Mouse (Mus musculus): ENCODE data around the gene Fam126a. TPM values are rescaled to one million over a fixed set of nuclear protein-coding genes. Genes with fewer than 3 reads are reported as not detected.
A peak's percentile ranks its signal among the peaks of the same experiment; 100 is the strongest.

The Fam126a gene
- polyA plus RNA-seq (2015; fragmentation: Nextera tagmentation; extraction: Ambion mirVana), result 24.0 and 31.0 TPM in 2 replicates

DNA sequence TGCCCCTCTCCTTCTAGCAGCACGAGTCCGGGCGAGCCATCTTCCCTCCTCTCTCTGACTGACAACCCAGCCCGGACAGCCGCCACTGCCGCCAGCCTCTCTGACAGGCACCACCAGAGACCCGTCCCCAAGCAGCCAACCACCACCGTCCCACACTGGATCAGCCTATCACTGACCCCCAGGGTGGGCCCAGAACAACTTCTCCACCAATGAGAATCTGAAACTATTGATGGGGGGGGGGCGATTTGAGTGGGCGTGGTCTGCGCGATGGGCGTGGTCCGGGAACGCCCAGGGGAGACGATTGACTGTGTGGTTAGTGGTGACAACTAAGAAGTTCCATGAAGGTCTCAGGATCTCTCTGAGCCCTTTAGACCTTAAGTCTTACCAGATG lies at the start of gene Fam126a:
Gene Fam126a, minus strand, starts transcription at position 112 of the 391 bp plus-strand sequence.
- WGBS, result under 1% methylated on average over 16 of the region's 16 CpGs
- Histone ChIP-seq H3K36me3 (ENCODE audit: control insufficient read depth, insufficient read depth, low read length) (no peaks in the 10 kb centered on the region), H3K9me3 (ENCODE audit: control insufficient read depth, low read length) (no peaks in the 10 kb centered on the region), H3K4me3 (ENCODE audit: low read length) (peak within 1 kb of the TSS; percentile 84), H3K4me1 (ENCODE audit: control insufficient read depth, insufficient read depth, low read depth, low read length) (peaks cover 6% of the 10 kb centered on the region), H3K9ac (ENCODE audit: low read depth, low read length) (peak within 1 kb of the TSS; percentile 92), H3K27me3 (replicated peaks; ENCODE audit: control insufficient read depth, insufficient read depth, low read length) (no peaks in the 10 kb centered on the region), H3K4me2 (ENCODE audit: low read length) (peak within 1 kb of the TSS; percentile 65), H3K27ac (ENCODE audit: low read depth, low read length) (peak within 1 kb of the TSS; percentile 83)
- peak; percentile 100 for ATAC-seq

DNA sequence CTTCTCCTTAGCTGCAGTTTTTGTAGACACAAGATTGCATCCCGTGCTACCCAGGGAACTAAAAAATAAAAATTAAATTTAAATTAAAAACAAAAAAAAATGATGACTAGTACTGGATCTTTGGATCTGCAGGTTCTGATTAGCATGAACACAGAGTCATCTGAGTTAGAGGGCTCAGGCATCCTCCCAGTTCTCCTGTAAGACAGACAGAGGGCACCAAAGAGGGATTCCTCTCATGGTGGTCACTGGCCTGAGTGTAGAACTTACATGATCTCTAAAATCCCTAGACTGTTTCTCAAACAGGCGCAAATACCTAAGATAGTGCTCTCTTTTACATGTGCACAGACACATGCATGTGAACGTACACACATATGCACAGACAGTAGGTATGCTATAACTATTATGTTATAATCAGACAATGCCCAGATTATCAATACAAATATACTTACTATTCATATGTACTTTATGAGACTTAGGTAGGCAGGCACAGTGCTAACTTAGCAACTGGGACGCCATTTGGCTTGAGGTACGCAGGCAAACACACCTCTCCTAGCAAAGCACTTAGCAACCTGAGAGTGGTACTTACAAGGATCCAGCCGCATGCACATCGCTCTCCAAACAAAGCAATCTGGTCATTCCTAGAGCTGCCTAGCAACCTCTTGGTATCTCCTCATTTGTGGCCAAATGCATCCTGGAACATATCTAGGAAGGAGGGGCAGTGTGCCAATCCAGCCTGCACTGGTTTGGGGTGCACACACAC lies 48.1 kb upstream of the Fam126a start:
- 83% methylated on average over 7 of the region's 7 CpGs for WGBS
- Histone ChIP-seq H3K4me3 (ENCODE audit: low read length) (no peak overlapping the region), H3K9me3 (ENCODE audit: control insufficient read depth, low read length) (no peaks in the 10 kb centered on the region), H3K4me1 (ENCODE audit: control insufficient read depth, insufficient read depth, low read depth, low read length) (peaks cover 4% of the 10 kb centered on the region), H3K4me2 (ENCODE audit: low read length) (no peak overlapping the region), H3K27ac (ENCODE audit: low read depth, low read length) (no peak overlapping the region), H3K27me3 (replicated peaks; ENCODE audit: control insufficient read depth, insufficient read depth, low read length) (no peaks in the 10 kb centered on the region), H3K36me3 (ENCODE audit: control insufficient read depth, insufficient read depth, low read length) (no peaks in the 10 kb centered on the region), H3K9ac (ENCODE audit: low read depth, low read length) (no peak overlapping the region)
- no peak for ATAC-seq

DNA sequence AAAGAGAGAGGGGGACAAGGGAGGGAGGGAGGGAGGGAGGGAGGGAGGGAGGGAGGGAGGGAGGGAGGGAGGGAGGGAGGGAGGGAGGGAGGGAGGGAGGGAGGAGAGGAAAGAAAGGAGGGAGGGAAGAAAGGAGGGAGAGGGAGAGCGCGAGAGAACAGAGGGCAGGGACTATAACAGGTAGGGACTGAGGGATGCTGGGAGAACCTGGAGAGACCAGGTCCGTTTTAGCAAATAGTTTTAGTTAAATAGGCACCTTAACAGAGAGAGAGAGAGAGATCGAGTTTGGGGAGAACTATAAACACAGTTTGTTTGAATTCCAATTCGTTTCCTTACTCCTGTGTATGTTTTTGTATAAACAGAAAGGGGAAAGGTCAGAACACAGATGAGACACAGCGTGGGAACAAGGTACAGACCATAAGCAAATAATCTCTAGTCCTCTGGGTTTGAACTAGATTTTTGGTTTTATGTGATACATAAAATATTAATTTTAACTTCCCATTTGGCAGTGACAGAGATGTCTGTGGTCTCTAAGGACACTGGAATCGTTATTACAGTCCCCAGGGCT lies 47.3 kb upstream of the Fam126a start:
- H3K27me3 ChIP-seq (replicated peaks; ENCODE audit: control insufficient read depth, insufficient read depth, low read length), result no peaks in the 10 kb centered on the region
- no peak for ATAC-seq
- H3K9ac ChIP-seq (ENCODE audit: low read depth, low read length), result no peak overlapping the region
- H3K9me3 ChIP-seq (ENCODE audit: control insufficient read depth, low read length), result no peaks in the 10 kb centered on the region
- H3K4me2 ChIP-seq (ENCODE audit: low read length), result peak overlapping the region; percentile 52
- H3K27ac ChIP-seq (ENCODE audit: low read depth, low read length), result no peak overlapping the region; the same call in 1 of the 2 replicates
- no peaks in the 10 kb centered on the region for H3K36me3 ChIP-seq (ENCODE audit: control insufficient read depth, insufficient read depth, low read length)
- peak overlapping the region; percentile 26; the same call in 1 of the 2 replicates for H3K4me3 ChIP-seq (ENCODE audit: low read length)
- 13% methylated on average over 7 of the region's 7 CpGs for WGBS
- peaks cover 4% of the 10 kb centered on the region for H3K4me1 ChIP-seq (ENCODE audit: control insufficient read depth, insufficient read depth, low read depth, low read length)

DNA sequence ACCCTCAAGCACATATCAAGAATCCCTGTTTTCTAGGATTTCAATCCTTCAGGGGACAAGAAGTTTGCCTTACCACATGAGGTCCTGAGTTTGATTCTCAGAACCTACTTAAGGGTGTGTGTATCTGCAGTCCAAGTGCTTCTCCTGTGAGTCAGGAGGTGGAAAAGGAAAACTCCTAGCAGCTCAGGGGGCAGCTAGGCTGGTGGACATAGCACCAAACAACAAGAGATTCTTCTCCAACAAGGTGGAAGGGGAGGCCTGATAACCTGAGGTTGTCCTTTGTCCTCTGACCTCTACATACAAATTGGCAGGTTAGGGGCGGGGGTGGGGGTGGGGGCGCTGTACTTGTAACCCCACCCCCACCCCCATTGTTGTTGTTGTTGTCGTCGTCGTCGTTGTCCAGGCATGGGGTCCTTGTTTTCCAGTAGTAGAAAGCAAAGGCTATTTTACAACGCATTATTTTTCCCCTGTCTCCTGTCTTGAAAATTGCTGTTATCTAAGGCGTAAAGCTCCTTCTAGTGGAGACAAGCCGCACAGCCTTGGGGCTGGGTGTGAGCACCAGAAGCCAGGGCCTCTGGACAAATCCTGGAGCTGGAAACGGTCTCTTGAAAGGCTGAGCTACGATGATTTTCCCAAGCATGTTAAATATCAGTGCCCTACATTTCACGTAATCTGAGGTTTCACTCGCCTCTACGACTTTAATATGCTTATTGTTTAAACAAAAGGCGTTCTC lies 46.7 kb upstream of the Fam126a start:
- ATAC-seq, result peak; percentile 92
- Histone ChIP-seq H3K27ac (ENCODE audit: low read depth, low read length) (peak overlapping the region; percentile 74), H3K4me3 (ENCODE audit: low read length) (peak overlapping the region; percentile 26), H3K4me1 (ENCODE audit: control insufficient read depth, insufficient read depth, low read depth, low read length) (peaks cover 4% of the 10 kb centered on the region), H3K36me3 (ENCODE audit: control insufficient read depth, insufficient read depth, low read length) (no peaks in the 10 kb centered on the region), H3K9me3 (ENCODE audit: control insufficient read depth, low read length) (no peaks in the 10 kb centered on the region), H3K27me3 (replicated peaks; ENCODE audit: control insufficient read depth, insufficient read depth, low read length) (no peaks in the 10 kb centered on the region), H3K4me2 (ENCODE audit: low read length) (peak overlapping the region; percentile 52), H3K9ac (ENCODE audit: low read depth, low read length) (peak overlapping the region; percentile 50; the same call in 1 of the 2 replicates)
- under 1% methylated on average over 15 of the region's 15 CpGs for whole genome bisulfite sequencing

- H3K9ac ChIP-seq (ENCODE audit: low read depth, low read length), result no peak overlapping the region
- H3K36me3 ChIP-seq (ENCODE audit: control insufficient read depth, insufficient read depth, low read length), result no peaks in the 10 kb centered on the region
- ATAC-seq, result no peak
- H3K27ac ChIP-seq (ENCODE audit: low read depth, low read length), result no peak overlapping the region
- WGBS, result 75% methylated on average over 6 of the region's 6 CpGs
- no peak overlapping the region for H3K4me3 ChIP-seq (ENCODE audit: low read length)
- H3K9me3 ChIP-seq (ENCODE audit: control insufficient read depth, low read length), result no peaks in the 10 kb centered on the region
- peaks cover 2% of the 10 kb centered on the region for H3K4me1 ChIP-seq (ENCODE audit: control insufficient read depth, insufficient read depth, low read depth, low read length)
- no peaks in the 10 kb centered on the region for H3K27me3 ChIP-seq (replicated peaks; ENCODE audit: control insufficient read depth, insufficient read depth, low read length)
- H3K4me2 ChIP-seq (ENCODE audit: low read length), result no peak overlapping the region
Observed at GRCm38 (mm10) chr5:24072031-24072430, 41.5 kb upstream of the Fam126a start.

- ATAC-seq, result no peak
- 74% methylated on average over 6 of the region's 6 CpGs for WGBS
- Histone ChIP-seq H3K27me3 (replicated peaks; ENCODE audit: control insufficient read depth, insufficient read depth, low read length) (no peaks in the 10 kb centered on the region), H3K9ac (ENCODE audit: low read depth, low read length) (no peak overlapping the region), H3K27ac (ENCODE audit: low read depth, low read length) (no peak overlapping the region), H3K4me3 (ENCODE audit: low read length) (no peak overlapping the region), H3K9me3 (ENCODE audit: control insufficient read depth, low read length) (no peaks in the 10 kb centered on the region), H3K36me3 (ENCODE audit: control insufficient read depth, insufficient read depth, low read length) (no peaks in the 10 kb centered on the region), H3K4me2 (ENCODE audit: low read length) (no peak overlapping the region), H3K4me1 (ENCODE audit: control insufficient read depth, insufficient read depth, low read depth, low read length) (no peaks in the 10 kb centered on the region)
Observed at GRCm38 (mm10) chr5:24068955-24069354, 38.5 kb upstream of the Fam126a start.

DNA sequence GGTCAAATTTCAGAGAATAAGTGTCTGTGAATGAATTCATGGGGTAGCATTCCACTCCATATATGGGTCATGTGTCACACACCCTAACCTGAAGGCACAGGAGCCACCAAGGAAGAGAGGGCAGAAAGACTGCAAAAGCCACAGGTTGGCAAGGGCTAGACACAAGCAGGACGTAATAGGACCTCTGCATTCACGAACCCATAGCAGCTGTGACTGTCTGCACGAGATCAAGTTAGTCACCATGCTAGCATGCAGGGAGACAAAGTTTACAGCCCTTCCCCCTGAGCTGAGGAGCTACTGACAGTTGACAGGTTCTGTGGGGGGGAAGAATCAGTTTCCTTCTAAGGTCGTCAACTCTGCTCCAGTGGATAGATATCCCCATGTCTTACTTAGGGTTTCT lies 33.1 kb upstream of the Fam126a start:
- ATAC-seq, result no peak
- H3K4me1 ChIP-seq (ENCODE audit: control insufficient read depth, insufficient read depth, low read depth, low read length), result no peaks in the 10 kb centered on the region
- no peak overlapping the region for H3K4me2 ChIP-seq (ENCODE audit: low read length)
- no peaks in the 10 kb centered on the region for H3K36me3 ChIP-seq (ENCODE audit: control insufficient read depth, insufficient read depth, low read length)
- H3K4me3 ChIP-seq (ENCODE audit: low read length), result no peak overlapping the region
- 81% methylated on average over 4 of the region's 4 CpGs for WGBS
- no peaks in the 10 kb centered on the region for H3K9me3 ChIP-seq (ENCODE audit: control insufficient read depth, low read length)
- no peaks in the 10 kb centered on the region for H3K27me3 ChIP-seq (replicated peaks; ENCODE audit: control insufficient read depth, insufficient read depth, low read length)
- no peak overlapping the region for H3K27ac ChIP-seq (ENCODE audit: low read depth, low read length)
- H3K9ac ChIP-seq (ENCODE audit: low read depth, low read length), result no peak overlapping the region

GRCm38 (mm10) chr5:24063034-24063433 lies 32.5 kb upstream of the Fam126a start:
- ATAC-seq, result no peak
- H3K4me2 ChIP-seq (ENCODE audit: low read length), result no peak overlapping the region
- no peaks in the 10 kb centered on the region for H3K9me3 ChIP-seq (ENCODE audit: control insufficient read depth, low read length)
- no peaks in the 10 kb centered on the region for H3K27me3 ChIP-seq (replicated peaks; ENCODE audit: control insufficient read depth, insufficient read depth, low read length)
- H3K4me1 ChIP-seq (ENCODE audit: control insufficient read depth, insufficient read depth, low read depth, low read length), result no peaks in the 10 kb centered on the region
- no peaks in the 10 kb centered on the region for H3K36me3 ChIP-seq (ENCODE audit: control insufficient read depth, insufficient read depth, low read length)
- 86% methylated on average over 6 of the region's 6 CpGs for WGBS
- H3K4me3 ChIP-seq (ENCODE audit: low read length), result no peak overlapping the region
- H3K9ac ChIP-seq (ENCODE audit: low read depth, low read length), result no peak overlapping the region
- no peak overlapping the region for H3K27ac ChIP-seq (ENCODE audit: low read depth, low read length)

- H3K4me1 ChIP-seq (ENCODE audit: control insufficient read depth, insufficient read depth, low read depth, low read length), result no peaks in the 10 kb centered on the region
- H3K9ac ChIP-seq (ENCODE audit: low read depth, low read length), result no peak overlapping the region
- no peaks in the 10 kb centered on the region for H3K27me3 ChIP-seq (replicated peaks; ENCODE audit: control insufficient read depth, insufficient read depth, low read length)
- WGBS, result 62% methylated on average over 3 of the region's 3 CpGs
- no peak overlapping the region for H3K27ac ChIP-seq (ENCODE audit: low read depth, low read length)
- H3K9me3 ChIP-seq (ENCODE audit: control insufficient read depth, low read length), result peaks cover under 1% of the 10 kb centered on the region; the same call in 1 of the 2 replicates
- H3K36me3 ChIP-seq (ENCODE audit: control insufficient read depth, insufficient read depth, low read length), result no peaks in the 10 kb centered on the region
- no peak overlapping the region for H3K4me3 ChIP-seq (ENCODE audit: low read length)
- no peak overlapping the region for H3K4me2 ChIP-seq (ENCODE audit: low read length)
- ATAC-seq, result no peak
Observed at GRCm38 (mm10) chr5:24060949-24061348, 30.5 kb upstream of the Fam126a start.

Data from hindbrain, embryonic 16.5 days (tissue).